Mouse (Mus musculus): Measurements from ENCODE around the gene Spz1. TPM values are rescaled to one million over a fixed set of nuclear protein-coding genes. Genes with fewer than 3 reads are reported as not detected.

Spz1 gene
- total and polyA plus RNA-seq, 2 experiments from 2014 or later, result not detected

GRCm38 (mm10) chr13:92539126-92539525, 36.8 kb downstream of the Spz1 start:
- H3K4me3 ChIP-seq (ENCODE audit: low read depth, low read length), result no peak overlapping the region
- H3K27me3 ChIP-seq (ENCODE audit: control insufficient read depth, insufficient read depth, low read length), result no peaks in the 10 kb centered on the region
- WGBS, result 52% methylated on average over 4 of the region's 4 CpGs
- no peak overlapping the region for H3K27ac ChIP-seq (ENCODE audit: low read depth)
- DNase-seq (ENCODE audit: low spot score) (no peak), ATAC-seq (ENCODE audit: insufficient read depth, low read depth) (no peak)
- no peaks in the 10 kb centered on the region for H3K9me3 ChIP-seq (replicated peaks; ENCODE audit: control insufficient read depth, low read length)
- TF ChIP-seq CTCF (IDR thresholded peaks at IDR 0.05; ENCODE audit: low read depth) (no peak), EP300 (IDR thresholded peaks at IDR 0.05; ENCODE audit: low read depth) (no peak)
- H3K36me3 ChIP-seq (replicated peaks; ENCODE audit: control insufficient read depth, insufficient read depth, low read length), result no peaks in the 10 kb centered on the region
- H3K4me2 ChIP-seq (ENCODE audit: low read depth, low read length), result no peak overlapping the region
- no peak overlapping the region for H3K9ac ChIP-seq (replicated peaks; ENCODE audit: low read depth, low read length)
- no peaks in the 10 kb centered on the region for H3K4me1 ChIP-seq (ENCODE audit: control insufficient read depth, insufficient read depth)

- ATAC-seq (ENCODE audit: insufficient read depth, low read depth) (no peak), DNase-seq (ENCODE audit: low spot score) (no peak)
- 33% methylated on average over 2 of the region's 2 CpGs for WGBS
- TF ChIP-seq EP300 (IDR thresholded peaks at IDR 0.05; ENCODE audit: low read depth) (no peak), CTCF (IDR thresholded peaks at IDR 0.05; ENCODE audit: low read depth) (no peak)
- Histone ChIP-seq H3K4me3 (ENCODE audit: low read depth, low read length) (no peak overlapping the region), H3K27me3 (ENCODE audit: control insufficient read depth, insufficient read depth, low read length) (no peaks in the 10 kb centered on the region), H3K4me1 (ENCODE audit: control insufficient read depth, insufficient read depth) (peaks cover 3% of the 10 kb centered on the region; the same call in 1 of the 2 replicates), H3K9me3 (replicated peaks; ENCODE audit: control insufficient read depth, low read length) (no peaks in the 10 kb centered on the region), H3K9ac (replicated peaks; ENCODE audit: low read depth, low read length) (no peak overlapping the region), H3K27ac (ENCODE audit: low read depth) (no peak overlapping the region), H3K4me2 (ENCODE audit: low read depth, low read length) (no peak overlapping the region), H3K36me3 (replicated peaks; ENCODE audit: control insufficient read depth, insufficient read depth, low read length) (no peaks in the 10 kb centered on the region)
Measured at GRCm38 (mm10) chr13:92533801-92534200, 42.2 kb downstream of the Spz1 start.

- DNase-seq (ENCODE audit: low spot score) (no peak), ATAC-seq (ENCODE audit: insufficient read depth, low read depth) (no peak)
- no peaks in the 10 kb centered on the region for H3K9me3 ChIP-seq (replicated peaks; ENCODE audit: control insufficient read depth, low read length)
- H3K9ac ChIP-seq (replicated peaks; ENCODE audit: low read depth, low read length), result no peak overlapping the region
- WGBS, result 83% methylated on average over 2 of the region's 2 CpGs
- no peak overlapping the region for H3K4me3 ChIP-seq (ENCODE audit: low read depth, low read length)
- peaks cover 3% of the 10 kb centered on the region; the same call in 1 of the 2 replicates for H3K4me1 ChIP-seq (ENCODE audit: control insufficient read depth, insufficient read depth)
- no peak overlapping the region for H3K4me2 ChIP-seq (ENCODE audit: low read depth, low read length)
- no peaks in the 10 kb centered on the region for H3K27me3 ChIP-seq (ENCODE audit: control insufficient read depth, insufficient read depth, low read length)
- no peaks in the 10 kb centered on the region for H3K36me3 ChIP-seq (replicated peaks; ENCODE audit: control insufficient read depth, insufficient read depth, low read length)
- TF ChIP-seq CTCF (IDR thresholded peaks at IDR 0.05; ENCODE audit: low read depth) (no peak), EP300 (IDR thresholded peaks at IDR 0.05; ENCODE audit: low read depth) (no peak)
- no peak overlapping the region for H3K27ac ChIP-seq (ENCODE audit: low read depth)
Measured at GRCm38 (mm10) chr13:92532216-92532615, 43.8 kb downstream of the Spz1 start.

- Histone ChIP-seq H3K36me3 (replicated peaks; ENCODE audit: control insufficient read depth, insufficient read depth, low read length) (no peaks in the 10 kb centered on the region), H3K9ac (replicated peaks; ENCODE audit: low read depth, low read length) (peak overlapping the region; percentile 81), H3K9me3 (replicated peaks; ENCODE audit: control insufficient read depth, low read length) (no peaks in the 10 kb centered on the region), H3K27ac (ENCODE audit: low read depth) (peak overlapping the region; percentile 98), H3K4me2 (ENCODE audit: low read depth, low read length) (peak overlapping the region; percentile 80), H3K4me1 (ENCODE audit: control insufficient read depth, insufficient read depth) (peaks cover 3% of the 10 kb centered on the region; the same call in 1 of the 2 replicates), H3K27me3 (ENCODE audit: control insufficient read depth, insufficient read depth, low read length) (no peaks in the 10 kb centered on the region), H3K4me3 (ENCODE audit: low read depth, low read length) (peak overlapping the region; percentile 73)
- WGBS, result 4% methylated on average over 15 of the region's 15 CpGs
- TF ChIP-seq CTCF (IDR thresholded peaks at IDR 0.05; ENCODE audit: low read depth) (no peak), EP300 (IDR thresholded peaks at IDR 0.05; ENCODE audit: low read depth) (no peak)
- ATAC-seq (ENCODE audit: insufficient read depth, low read depth) (no peak), DNase-seq (ENCODE audit: low spot score) (no peak)
Measured at GRCm38 (mm10) chr13:92531237-92531636, 44.7 kb downstream of the Spz1 start.

- H3K4me3 ChIP-seq (ENCODE audit: low read depth, low read length), result peak within 1 kb of the TSS; percentile 73
- peaks cover 3% of the 10 kb centered on the region; the same call in 1 of the 2 replicates for H3K4me1 ChIP-seq (ENCODE audit: control insufficient read depth, insufficient read depth)
- H3K4me2 ChIP-seq (ENCODE audit: low read depth, low read length), result peak within 1 kb of the TSS; percentile 80
- TF ChIP-seq CTCF (IDR thresholded peaks at IDR 0.05; ENCODE audit: low read depth), result no peak
- TF ChIP-seq EP300 (IDR thresholded peaks at IDR 0.05; ENCODE audit: low read depth), result peak; percentile 73; the same call in 1 of the 2 replicates
- DNase-seq (ENCODE audit: low spot score), result peak; percentile 97
- peak within 1 kb of the TSS; percentile 81 for H3K9ac ChIP-seq (replicated peaks; ENCODE audit: low read depth, low read length)
- WGBS, result under 1% methylated on average over 41 of the region's 46 CpGs
- H3K27ac ChIP-seq (ENCODE audit: low read depth), result peak within 1 kb of the TSS; percentile 98
- H3K9me3 ChIP-seq (replicated peaks; ENCODE audit: control insufficient read depth, low read length), result no peaks in the 10 kb centered on the region
- H3K27me3 ChIP-seq (ENCODE audit: control insufficient read depth, insufficient read depth, low read length), result no peaks in the 10 kb centered on the region
- no peaks in the 10 kb centered on the region for H3K36me3 ChIP-seq (replicated peaks; ENCODE audit: control insufficient read depth, insufficient read depth, low read length)
- ATAC-seq (ENCODE audit: insufficient read depth, low read depth), result peak; percentile 95
Measured at GRCm38 (mm10) chr13:92530721-92531211, 45.2 kb downstream of the Spz1 start, which contains the start of gene Zfyve16. Gene Zfyve16 (minus strand): TSS chr13:92530868.
